Mouse (Mus musculus): ENCODE measurements around the gene Fgfr3. TPM values are rescaled to one million over a fixed set of nuclear protein-coding genes. Genes with fewer than 3 reads are reported as not detected.

Gene Fgfr3
- polyA plus RNA-seq, 1 experiment from 2014 or later, result 111 TPM

- Histone ChIP-seq H3K4me2 (peak overlapping the region; percentile 42), H3K27ac (peak overlapping the region; percentile 93), H3K27me3 (peaks cover 83% of the 10 kb centered on the region), H3K4me3 (replicated peaks) (peak overlapping the region; percentile 11), H3K36me3 (replicated peaks) (no peaks in the 10 kb centered on the region), H3K9ac (peak overlapping the region; percentile 36), H3K9me3 (no peaks in the 10 kb centered on the region), H3K4me1 (peaks cover 61% of the 10 kb centered on the region)
- 9% methylated on average over 20 of the region's 20 CpGs for WGBS
- peak; percentile 90 for ATAC-seq (ENCODE audit: low FRiP score)
Measured at GRCm38 (mm10) chr5:33689221-33689844, 32.1 kb upstream of the Fgfr3 start.

- H3K27me3 ChIP-seq, result peaks cover 87% of the 10 kb centered on the region
- no peak for ATAC-seq (ENCODE audit: low FRiP score)
- peaks cover 67% of the 10 kb centered on the region for H3K4me1 ChIP-seq
- H3K27ac ChIP-seq, result peak overlapping the region; percentile 93
- peak overlapping the region; percentile 42 for H3K4me2 ChIP-seq
- 66% methylated on average over 11 of the region's 11 CpGs for WGBS
- H3K36me3 ChIP-seq (replicated peaks), result no peaks in the 10 kb centered on the region
- 0 out of 2 replicates have a peak overlapping the region, but pooled peaks have one; percentile 11 for H3K4me3 ChIP-seq (replicated peaks)
- H3K9ac ChIP-seq, result peak overlapping the region; percentile 36; the same call in 1 of the 2 replicates
- H3K9me3 ChIP-seq, result no peaks in the 10 kb centered on the region
Measured at GRCm38 (mm10) chr5:33689852-33690645, 31.4 kb upstream of the Fgfr3 start.

GRCm38 (mm10) chr5:33692393-33692792, 29.1 kb upstream of the Fgfr3 start:
- no peak for ATAC-seq (ENCODE audit: low FRiP score)
- peak overlapping the region; percentile 17 for H3K9ac ChIP-seq

GRCm38 (mm10) chr5:33694461-33694847, 27.0 kb upstream of the Fgfr3 start:
- Histone ChIP-seq H3K4me2 (peak overlapping the region; percentile 68), H3K4me3 (replicated peaks) (peak overlapping the region; percentile 46; the same call in 1 of the 2 replicates), H3K27ac (peak overlapping the region; percentile 96), H3K9ac (0 out of 2 replicates have a peak overlapping the region, but pooled peaks have one; percentile 51), H3K27me3 (peaks cover 80% of the 10 kb centered on the region), H3K36me3 (replicated peaks) (no peaks in the 10 kb centered on the region), H3K9me3 (no peaks in the 10 kb centered on the region), H3K4me1 (peaks cover 92% of the 10 kb centered on the region)
- 23% methylated on average over 9 of the region's 9 CpGs for WGBS
- ATAC-seq (ENCODE audit: low FRiP score), result no peak

More at GRCm38 (mm10) chr5:33692393-33692792, 29.1 kb upstream of the Fgfr3 start:
- peak overlapping the region; percentile 32 for H3K4me2 ChIP-seq
- WGBS, result under 1% methylated on average over 24 of the region's 24 CpGs
- no peaks in the 10 kb centered on the region for H3K36me3 ChIP-seq (replicated peaks)
- H3K4me3 ChIP-seq (replicated peaks), result no peak overlapping the region
- no peaks in the 10 kb centered on the region for H3K9me3 ChIP-seq
- H3K27me3 ChIP-seq, result peaks cover 79% of the 10 kb centered on the region
- H3K4me1 ChIP-seq, result peaks cover 90% of the 10 kb centered on the region
- peak overlapping the region; percentile 84 for H3K27ac ChIP-seq

- WGBS, result under 1% methylated on average over 70 of the region's 71 CpGs
- peaks cover 81% of the 10 kb centered on the region for H3K27me3 ChIP-seq
Measured at GRCm38 (mm10) chr5:33694848-33695717, 26.4 kb upstream of the Fgfr3 start.

GRCm38 (mm10) chr5:33695718-33696121, 25.8 kb upstream of the Fgfr3 start:
- Histone ChIP-seq H3K9ac (peak overlapping the region; percentile 51), H3K4me3 (replicated peaks) (peak overlapping the region; percentile 46), H3K4me1 (peaks cover 92% of the 10 kb centered on the region), H3K9me3 (no peaks in the 10 kb centered on the region), H3K4me2 (peak overlapping the region; percentile 68), H3K27me3 (peaks cover 81% of the 10 kb centered on the region), H3K36me3 (replicated peaks) (no peaks in the 10 kb centered on the region), H3K27ac (peak overlapping the region; percentile 96)
- no peak for ATAC-seq (ENCODE audit: low FRiP score)
- 1% methylated on average over 24 of the region's 24 CpGs for WGBS

More at GRCm38 (mm10) chr5:33694848-33695717, 26.4 kb upstream of the Fgfr3 start:
- peak overlapping the region; percentile 68 for H3K4me2 ChIP-seq
- H3K4me1 ChIP-seq, result peaks cover 92% of the 10 kb centered on the region
- H3K36me3 ChIP-seq (replicated peaks), result no peaks in the 10 kb centered on the region
- H3K4me3 ChIP-seq (replicated peaks), result peak overlapping the region; percentile 46
- peak overlapping the region; percentile 51 for H3K9ac ChIP-seq
- H3K9me3 ChIP-seq, result no peaks in the 10 kb centered on the region
- ATAC-seq (ENCODE audit: low FRiP score), result peak; percentile 85
- peak overlapping the region; percentile 96 for H3K27ac ChIP-seq

- WGBS, result 48% methylated on average over 5 of the region's 5 CpGs
- ATAC-seq (ENCODE audit: low FRiP score), result no peak
- H3K4me2 ChIP-seq, result peak overlapping the region; percentile 68; the same call in 1 of the 2 replicates
- H3K36me3 ChIP-seq (replicated peaks), result no peaks in the 10 kb centered on the region
- H3K4me3 ChIP-seq (replicated peaks), result no peak overlapping the region
- no peaks in the 10 kb centered on the region for H3K9me3 ChIP-seq
- peaks cover 94% of the 10 kb centered on the region for H3K4me1 ChIP-seq
- peak overlapping the region; percentile 51; the same call in 1 of the 2 replicates for H3K9ac ChIP-seq
- peaks cover 84% of the 10 kb centered on the region for H3K27me3 ChIP-seq
- H3K27ac ChIP-seq, result peak overlapping the region; percentile 96
Measured at GRCm38 (mm10) chr5:33696430-33696829, 25.0 kb upstream of the Fgfr3 start.

GRCm38 (mm10) chr5:33697534-33697933, 23.9 kb upstream of the Fgfr3 start:
- no peak overlapping the region for H3K9ac ChIP-seq
- no peaks in the 10 kb centered on the region for H3K36me3 ChIP-seq (replicated peaks)
- peaks cover 84% of the 10 kb centered on the region for H3K27me3 ChIP-seq
- WGBS, result 8% methylated on average over 1 of the region's 1 CpGs
- 0 out of 2 replicates have a peak, but pooled peaks have one; percentile 0 for ATAC-seq (ENCODE audit: low FRiP score)
- H3K4me3 ChIP-seq (replicated peaks), result no peak overlapping the region
- H3K9me3 ChIP-seq, result no peaks in the 10 kb centered on the region
- 0 out of 2 replicates have a peak overlapping the region, but pooled peaks have one; percentile 22 for H3K4me2 ChIP-seq
- H3K27ac ChIP-seq, result peak overlapping the region; percentile 84
- peaks cover 94% of the 10 kb centered on the region for H3K4me1 ChIP-seq

GRCm38 (mm10) chr5:33697947-33698512, 23.4 kb upstream of the Fgfr3 start:
- Histone ChIP-seq H3K9me3 (no peaks in the 10 kb centered on the region), H3K4me1 (peaks cover 94% of the 10 kb centered on the region), H3K27me3 (peaks cover 84% of the 10 kb centered on the region), H3K36me3 (replicated peaks) (no peaks in the 10 kb centered on the region), H3K27ac (peak overlapping the region; percentile 84), H3K4me2 (peak overlapping the region; percentile 22; the same call in 1 of the 2 replicates), H3K4me3 (replicated peaks) (no peak overlapping the region), H3K9ac (no peak overlapping the region)
- peak; percentile 72 for ATAC-seq (ENCODE audit: low FRiP score)
- WGBS, result 6% methylated on average over 13 of the region's 13 CpGs

- no peaks in the 10 kb centered on the region for H3K9me3 ChIP-seq
- H3K4me1 ChIP-seq, result peaks cover 95% of the 10 kb centered on the region
- 69% methylated on average over 5 of the region's 5 CpGs for WGBS
- H3K27me3 ChIP-seq, result peaks cover 84% of the 10 kb centered on the region
- H3K36me3 ChIP-seq (replicated peaks), result no peaks in the 10 kb centered on the region
- no peak overlapping the region for H3K4me3 ChIP-seq (replicated peaks)
- H3K27ac ChIP-seq, result peak overlapping the region; percentile 84
- no peak overlapping the region for H3K9ac ChIP-seq
- no peak for ATAC-seq (ENCODE audit: low FRiP score)
- 0 out of 2 replicates have a peak overlapping the region, but pooled peaks have one; percentile 22 for H3K4me2 ChIP-seq
Measured at GRCm38 (mm10) chr5:33698669-33699068, 22.8 kb upstream of the Fgfr3 start.

GRCm38 (mm10) chr5:33700010-33700409, 21.5 kb upstream of the Fgfr3 start:
- H3K27ac ChIP-seq, result 0 out of 2 replicates have a peak overlapping the region, but pooled peaks have one; percentile 56
- no peak for ATAC-seq (ENCODE audit: low FRiP score)
- no peaks in the 10 kb centered on the region for H3K36me3 ChIP-seq (replicated peaks)
- H3K9me3 ChIP-seq, result no peaks in the 10 kb centered on the region
- peaks cover 95% of the 10 kb centered on the region for H3K4me1 ChIP-seq
- peaks cover 82% of the 10 kb centered on the region for H3K27me3 ChIP-seq
- no peak overlapping the region for H3K9ac ChIP-seq
- no peak overlapping the region for H3K4me3 ChIP-seq (replicated peaks)
- WGBS, result 48% methylated on average over 13 of the region's 13 CpGs
- H3K4me2 ChIP-seq, result no peak overlapping the region
